Mouse (Mus musculus) ovary, postnatal 36 days (tissue): ENCODE data around the gene Cbarp.
A peak's percentile ranks its signal among the peaks of the same experiment; 100 is the strongest.

Experiments used
- DNase-seq: peaks from one replicate; pipeline ENCODE4 v3.0.0; 2022; ENCODE audit warnings: low spot score, mixed read lengths

Gene Cbarp

DNA sequence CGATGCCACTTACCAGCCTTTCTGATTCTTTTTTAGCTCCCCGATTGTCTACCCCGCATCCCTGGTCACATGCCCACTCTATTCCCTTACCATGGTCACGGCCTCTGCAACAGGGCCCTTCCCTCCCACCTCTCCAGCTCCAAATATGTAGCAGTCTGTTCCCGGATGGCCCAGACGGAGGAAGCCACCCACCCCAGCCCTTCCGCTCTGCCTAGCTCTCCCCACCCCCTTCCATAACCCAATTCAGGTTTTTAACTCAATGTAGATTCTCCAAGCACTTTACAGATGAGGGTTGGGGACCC, 16.1 kb upstream of the Cbarp start:
- no peak for DNase-seq

DNA sequence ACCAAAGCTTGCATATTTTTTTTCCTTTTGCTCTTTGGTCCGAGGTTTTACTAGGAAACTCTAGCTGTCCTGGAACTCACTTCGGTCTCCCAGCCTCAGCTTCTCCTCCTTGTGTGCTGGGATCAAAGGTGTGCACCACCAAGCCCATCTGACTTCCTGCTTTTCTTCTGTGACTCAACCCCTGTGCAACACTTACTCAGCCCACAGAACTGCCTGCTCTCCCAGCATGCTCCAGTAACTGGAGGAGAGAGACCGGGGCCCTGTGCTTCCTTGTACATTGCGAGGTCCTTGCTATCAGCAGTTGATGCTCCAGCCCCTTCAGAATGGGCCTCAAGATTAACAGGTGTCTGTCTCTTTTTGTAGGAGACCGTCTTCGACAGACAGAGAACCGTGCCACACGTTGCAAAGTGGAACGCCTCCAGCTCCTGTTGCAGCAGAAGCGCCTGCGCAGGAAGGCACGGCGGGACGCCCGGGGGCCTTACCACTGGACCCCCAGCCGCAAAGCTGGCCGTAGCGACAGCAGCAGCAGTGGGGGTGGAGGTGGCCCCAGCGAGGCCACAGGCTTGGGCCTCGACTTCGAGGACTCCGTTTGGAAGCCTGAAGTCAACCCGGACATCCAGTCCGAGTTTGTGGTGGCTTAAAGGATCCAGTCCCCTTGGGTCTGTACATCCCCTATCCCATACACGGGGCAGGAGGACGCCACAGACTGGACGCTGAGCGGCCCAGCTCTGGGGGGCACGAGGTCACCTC, 15.5 kb upstream of the Cbarp start:
- DNase-seq = no peak

DNA sequence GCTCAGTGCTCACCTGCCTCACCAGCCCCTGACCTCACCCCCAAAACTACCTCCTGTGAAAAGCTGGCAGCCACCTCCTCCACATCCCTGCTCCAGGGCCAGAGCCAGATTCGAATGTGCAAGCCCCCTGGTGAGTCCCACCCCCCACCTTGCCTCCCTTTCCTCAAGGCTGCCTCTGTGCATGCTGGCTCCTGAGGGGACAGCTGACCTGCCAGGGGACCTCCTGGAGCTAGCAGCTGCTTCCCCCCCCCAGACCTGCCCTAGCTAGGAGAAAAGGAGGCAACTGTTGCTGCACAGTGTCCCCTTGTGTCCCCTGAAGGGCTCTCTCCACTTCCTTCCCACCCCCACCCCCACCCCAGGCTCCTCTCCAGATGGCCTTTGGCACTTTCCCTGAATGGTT, 14.6 kb upstream of the Cbarp start:
- DNase-seq = no peak

DNA sequence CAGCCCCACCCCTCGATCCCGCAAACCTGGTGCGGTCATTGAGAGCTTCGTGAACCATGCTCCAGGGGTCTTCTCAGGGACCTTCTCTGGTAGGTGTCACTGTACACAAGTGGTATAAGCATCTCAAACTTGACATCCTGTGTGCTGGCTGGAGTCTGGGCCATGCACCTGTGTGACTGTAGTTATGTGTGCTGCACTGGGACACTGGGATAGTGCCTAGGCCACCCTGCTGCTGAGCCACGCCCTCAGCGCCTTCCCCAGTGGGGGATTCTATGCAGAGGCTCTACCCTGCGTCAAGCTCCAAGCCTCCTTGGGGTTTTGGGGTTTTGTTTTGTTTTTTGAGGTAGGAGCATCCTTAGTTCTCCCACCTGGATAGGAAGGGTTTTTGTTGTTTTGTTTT, 13.7 kb upstream of the Cbarp start:
- DNase-seq = no peak

DNA sequence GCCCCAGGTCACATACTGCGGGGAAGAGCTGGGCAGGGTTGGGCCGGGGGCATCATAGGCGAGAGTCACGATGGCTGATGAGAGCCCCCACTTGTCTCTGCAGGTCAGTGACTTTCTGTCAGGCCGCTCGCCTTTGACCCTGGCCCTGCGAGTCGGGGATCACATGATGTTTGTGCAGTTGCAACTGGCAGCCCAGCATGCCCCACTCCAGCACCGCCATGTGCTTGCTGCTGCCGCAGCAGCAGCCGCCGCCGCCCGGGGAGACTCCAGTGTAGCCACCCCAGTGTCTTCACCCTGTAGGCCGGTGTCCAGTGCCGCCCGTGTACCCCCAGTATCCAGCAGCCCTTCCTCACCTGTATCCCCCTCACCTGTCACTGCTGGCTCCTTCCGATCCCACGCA, 13.1 kb upstream of the Cbarp start:
- DNase-seq = no peak

DNA sequence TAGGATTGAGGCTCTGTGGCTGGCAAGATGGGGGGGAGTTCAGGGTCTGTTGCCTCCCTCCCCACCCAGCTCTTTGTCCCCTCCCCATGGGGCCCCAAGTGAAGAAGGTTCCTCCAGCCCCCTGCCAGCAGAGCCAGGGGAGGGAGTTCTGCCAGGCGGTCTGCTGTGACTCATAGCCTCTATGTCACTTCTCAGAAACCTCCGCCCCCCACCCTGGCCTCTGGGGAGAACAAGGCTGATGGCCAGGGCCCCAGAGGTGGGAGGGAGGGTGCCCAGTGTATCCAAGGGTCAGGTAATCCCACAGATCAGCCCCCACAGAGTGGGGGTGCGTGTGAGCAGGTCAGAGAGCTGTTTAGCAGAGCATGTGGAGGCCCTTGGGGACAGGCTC, 12.2 kb upstream of the Cbarp start:
- DNase-seq = peak; percentile 56

DNA sequence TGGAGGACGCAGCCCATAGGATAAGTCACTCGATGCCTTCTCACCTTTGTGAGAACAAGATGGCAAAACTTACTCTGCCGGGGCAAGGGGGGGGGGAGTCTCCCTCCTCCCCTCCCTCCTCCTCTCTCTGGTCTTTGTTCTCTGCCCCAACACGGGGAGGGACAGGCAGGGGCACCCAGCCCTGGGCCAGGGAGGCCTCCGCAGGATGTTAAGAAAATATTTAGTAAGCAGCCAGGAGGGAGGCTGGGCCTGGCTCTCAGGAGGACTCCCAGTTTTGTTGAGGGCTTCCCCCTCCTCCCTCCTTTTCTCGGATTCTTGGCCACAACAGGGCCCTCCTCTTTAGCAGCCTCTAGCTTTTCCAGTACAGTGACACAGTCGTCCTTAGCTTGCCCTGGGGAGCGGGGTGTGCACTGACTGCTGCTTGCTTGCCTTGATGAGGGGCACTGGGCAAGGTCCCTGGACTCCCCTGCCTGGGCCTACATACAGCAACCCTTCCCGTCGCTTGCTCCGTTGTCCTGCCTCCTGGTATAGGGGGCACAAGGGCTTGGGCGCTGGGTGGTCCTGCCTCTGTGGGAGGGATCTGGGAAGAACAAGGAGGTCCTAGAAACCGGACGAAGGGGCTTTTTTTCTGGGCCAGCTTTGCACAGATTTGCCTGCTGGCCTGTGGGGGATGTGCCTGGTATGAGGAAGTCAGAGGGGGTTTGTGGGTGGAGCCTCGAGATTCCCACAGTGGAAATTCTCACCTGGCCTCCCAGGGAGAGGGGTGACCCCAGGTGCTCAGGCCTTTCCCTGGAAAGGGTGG, 11.6 kb upstream of the Cbarp start:
- DNase-seq = peak; percentile 61

DNA sequence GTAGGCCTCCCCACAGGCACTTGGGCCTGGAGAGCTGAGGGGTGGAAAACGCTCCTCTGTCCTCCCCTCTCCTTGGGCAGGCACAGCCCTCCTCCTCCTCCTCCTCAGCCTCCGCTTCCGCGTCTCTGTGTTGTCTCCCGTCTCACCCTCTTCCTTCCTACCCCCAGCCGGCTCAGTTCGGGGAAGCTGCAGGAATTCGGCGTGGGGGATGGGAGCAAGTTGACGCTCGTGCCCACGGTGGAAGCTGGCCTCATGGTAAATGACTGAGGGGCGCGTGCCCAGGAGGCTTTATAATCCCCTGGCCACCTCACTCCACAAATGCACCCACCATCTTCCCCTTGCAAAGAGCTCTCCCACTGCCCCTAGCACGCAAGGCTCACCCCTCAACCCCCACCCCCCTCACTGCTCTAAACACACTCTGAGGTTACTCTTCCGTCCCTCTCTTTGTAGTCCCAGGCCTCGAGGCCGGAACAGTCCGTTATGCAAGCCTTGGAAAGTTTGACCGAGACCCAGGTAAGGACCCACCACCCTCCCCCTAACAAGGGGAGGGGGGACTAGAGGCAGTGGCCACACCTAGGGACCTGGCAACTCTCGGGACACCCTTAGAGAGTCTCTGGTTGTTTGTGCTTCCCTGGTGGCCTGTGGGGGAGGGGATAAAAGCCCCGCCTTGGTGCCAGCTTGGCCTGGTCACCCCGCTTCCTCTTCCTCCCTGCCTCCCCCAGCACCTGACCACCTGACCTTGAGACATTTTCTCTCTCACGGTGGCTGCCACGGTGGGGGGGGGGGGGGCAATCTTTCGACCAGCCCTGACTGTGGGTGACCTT, 10.8 kb upstream of the Cbarp start:
- peak; percentile 70 for DNase-seq

DNA sequence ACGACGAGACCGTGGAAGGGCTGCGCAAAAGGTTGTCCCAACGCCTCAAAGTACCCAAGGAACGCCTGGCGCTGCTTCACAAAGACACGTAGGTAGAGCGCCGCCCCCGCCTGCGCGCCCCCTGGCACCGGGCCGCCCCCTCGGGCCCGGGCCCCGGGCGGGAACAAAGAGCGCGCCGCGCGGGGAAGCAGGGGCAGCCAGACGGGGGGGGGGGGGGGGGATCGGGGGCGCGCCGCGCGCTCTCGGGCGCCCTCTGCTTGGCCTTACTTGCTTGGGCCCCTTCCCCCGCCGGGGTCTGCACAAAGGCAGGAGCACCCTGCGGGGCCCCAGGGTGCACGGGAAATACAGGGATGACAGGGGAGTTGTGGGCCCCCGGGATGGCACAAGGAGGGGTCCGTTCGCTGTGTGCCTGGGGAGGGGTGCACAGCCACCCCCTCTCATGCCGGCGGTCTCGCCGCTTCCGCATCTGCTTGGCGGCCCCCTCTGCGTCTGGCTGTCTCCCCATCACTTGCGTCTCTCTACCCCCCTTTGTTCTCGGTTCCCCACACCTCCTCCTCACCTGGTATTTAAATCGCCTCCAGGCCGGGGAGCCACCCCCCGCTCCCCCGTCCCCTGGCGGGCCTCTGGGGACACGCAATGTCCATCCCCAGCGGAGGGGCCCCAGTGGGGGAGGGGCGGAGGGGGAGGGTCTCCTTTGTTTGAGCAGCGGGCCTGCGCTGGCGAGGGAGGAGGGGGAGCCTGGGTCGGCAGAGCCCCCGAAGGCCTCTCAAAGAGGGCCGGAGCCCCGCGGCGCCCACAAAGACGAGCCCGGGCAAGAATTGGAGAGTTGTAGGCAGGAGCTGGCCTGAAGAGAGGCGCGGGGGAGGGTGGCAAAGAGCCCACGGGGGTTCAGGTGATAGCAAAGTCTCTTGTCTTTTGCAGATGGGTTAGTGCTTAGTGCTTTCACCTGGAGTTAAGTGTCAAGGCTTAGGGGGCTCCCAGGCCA, 9.9 kb upstream of the Cbarp start:
- peak; percentile 66 for DNase-seq

DNA sequence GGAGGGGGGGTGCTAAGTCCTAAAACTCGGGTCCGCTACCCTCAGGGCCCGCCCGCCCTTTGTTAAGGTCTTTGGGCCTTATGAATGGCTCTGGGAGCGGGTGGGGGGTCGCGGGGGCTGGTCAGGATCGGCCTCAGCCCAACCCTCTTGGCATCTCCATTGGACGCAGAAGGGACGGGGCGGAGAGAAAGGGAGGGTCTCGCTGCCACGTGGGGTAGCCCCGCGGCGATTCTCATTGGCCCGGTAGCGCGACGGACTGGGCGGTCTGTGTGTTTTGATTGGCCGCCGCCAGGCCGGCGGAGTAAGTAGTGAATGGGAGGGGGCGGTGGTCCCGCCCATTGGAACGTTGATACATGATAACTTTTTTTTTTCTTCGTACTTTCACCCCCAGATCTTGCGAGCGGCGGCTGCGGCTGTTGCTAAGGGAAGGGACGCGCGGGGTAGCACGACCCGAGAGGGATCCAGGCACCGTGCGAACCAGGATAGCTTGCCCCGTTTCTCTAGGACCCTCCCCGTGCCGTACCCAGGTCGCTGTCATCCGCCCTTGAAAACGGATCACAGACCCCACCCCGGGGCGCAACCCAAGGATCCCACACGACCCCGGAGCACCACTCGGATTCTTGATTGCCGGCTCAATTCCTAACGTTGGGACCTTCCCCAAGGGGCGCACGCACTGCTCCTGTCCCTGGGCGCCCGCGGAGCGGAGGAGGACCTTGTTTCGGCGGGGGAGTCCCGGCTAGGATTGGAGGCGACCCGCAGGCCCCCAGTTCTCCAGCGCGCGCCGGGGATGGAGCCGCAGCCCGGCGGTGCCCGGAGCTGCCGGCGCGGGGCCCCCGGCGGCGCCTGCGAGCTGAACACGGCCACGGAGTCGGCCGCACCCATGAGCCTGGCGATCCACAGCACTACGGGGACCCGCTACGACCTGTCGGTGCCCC, 8.9 kb upstream of the Cbarp start:
- peak; percentile 98 for DNase-seq

DNA sequence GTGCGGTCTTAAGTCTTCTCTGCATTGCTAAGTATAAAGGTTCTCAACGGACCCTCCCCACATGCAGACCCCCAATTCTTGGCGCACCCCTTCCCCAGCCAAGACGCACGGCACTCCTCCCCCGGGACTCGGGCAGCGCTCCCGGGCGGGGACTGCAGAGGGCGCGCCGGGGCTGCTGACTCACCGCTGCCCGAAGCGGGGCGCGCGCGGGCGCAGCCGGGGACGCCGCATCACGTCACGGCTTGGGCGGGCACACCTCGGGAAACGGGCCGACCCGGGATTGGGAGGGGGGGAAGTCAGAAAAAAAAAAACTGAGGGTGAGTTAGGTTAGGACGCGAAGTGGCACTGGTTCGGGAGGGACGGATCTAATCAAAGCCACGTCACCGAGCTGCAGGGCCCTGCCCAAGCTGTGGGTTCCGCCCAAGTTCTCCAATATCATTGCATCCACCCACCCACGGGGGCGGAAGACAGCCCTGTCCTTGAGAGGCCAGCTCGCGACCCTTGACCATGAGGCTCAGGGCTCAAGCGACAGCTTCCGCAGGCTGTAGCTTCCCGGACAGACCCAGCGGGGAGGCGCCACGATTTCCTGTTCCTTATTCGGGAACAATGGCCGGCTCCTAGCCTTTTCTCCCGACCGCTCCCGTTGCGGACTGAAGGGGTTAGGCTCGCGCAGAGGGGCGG, 8.1 kb upstream of the Cbarp start:
- DNase-seq = peak; percentile 96

DNA sequence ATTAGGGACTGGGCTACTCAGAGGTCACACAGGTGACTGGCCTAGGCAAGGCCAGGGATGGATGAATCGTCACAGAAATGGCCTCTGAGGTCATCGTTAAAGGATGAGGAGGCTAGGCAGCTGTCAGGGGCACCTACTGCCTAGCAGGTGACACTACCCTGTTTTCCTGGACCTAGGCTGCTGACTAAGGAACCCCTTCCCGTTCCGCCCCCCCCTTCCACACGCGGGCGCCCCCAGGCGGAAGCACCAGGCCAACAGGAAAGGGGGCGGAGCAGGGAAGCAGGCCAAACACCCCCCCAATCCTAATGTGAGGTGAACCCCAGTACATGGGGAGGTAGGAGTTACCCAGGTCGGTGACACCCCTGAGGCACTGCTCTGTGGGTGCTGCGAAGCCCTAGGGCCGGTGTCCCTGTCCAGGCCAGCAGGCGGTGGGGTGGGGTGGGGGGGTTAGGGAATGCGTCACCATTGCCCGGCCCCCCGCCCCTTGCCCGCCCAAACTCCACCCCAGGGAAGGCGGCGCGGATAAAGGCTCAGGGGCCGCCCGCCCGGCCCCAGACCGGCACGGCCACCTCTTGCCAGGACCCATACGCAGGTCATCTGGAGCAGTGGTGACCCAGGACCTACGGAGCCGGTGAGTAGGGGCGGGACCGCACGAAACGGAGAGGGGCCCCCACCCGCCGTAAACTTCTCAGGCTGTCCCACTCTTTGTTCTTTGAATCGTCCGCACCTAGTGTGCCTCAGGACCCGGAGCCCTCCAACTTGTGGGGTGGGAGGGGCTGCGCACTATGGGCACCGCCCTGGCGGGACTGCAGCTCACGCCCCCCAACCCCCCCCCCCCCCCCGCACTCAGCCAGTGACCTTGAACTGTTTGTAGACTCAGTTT, 7.3 kb upstream of the Cbarp start, which contains the start of gene Midn:
Midn (plus strand) TSS at position 554 of the 883 bp plus-strand sequence.
- peak; percentile 87 for DNase-seq

DNA sequence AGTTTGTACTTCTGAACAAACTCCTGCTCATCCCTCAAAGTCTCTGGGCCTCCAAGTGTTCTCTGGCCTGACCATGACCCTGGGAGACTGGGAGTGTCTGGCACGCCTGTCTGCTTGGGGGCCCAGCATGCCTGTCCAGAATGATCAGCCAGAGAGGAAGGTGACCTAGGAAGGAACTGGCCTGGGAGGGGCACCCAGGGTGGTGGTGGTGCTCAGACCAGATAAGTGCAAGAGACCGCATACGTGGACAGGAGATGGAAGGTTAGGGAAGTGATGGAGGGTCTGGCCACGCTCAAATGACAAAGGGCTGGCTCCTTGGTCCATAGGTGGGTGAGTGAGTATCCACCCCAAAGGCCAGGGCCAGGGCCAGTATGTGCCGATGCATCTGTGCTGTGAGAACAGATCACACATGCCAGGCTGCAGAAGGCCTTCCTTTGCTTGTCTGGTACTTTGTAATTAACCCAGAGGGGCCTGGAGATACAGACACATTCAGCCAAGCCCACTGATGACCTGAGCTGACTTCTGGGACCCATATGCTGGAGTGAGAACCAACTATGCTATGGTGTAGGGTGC, 6.6 kb upstream of the Cbarp start:
- no peak for DNase-seq

DNA sequence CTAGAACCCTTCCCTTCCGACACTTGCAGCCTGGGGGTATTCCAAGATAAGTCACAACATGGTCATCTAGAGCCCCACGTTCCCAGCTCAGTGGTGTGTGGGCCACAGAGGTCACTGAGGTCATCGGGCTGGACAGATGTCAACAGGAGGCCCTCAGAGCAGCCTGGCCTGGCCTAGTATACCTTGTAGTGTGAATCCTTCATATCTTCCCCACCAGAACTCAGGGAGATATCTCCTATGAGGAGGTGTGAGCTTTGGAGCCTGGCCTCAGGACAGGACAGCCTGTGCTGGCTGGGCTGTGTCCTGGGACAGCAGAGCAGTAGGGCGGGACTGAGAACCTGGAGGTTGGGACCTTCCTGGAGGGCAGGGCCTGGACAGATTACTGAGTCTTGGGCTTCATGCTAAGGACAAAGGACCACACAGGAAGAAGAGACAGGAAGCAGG, 6.0 kb upstream of the Cbarp start:
- no peak for DNase-seq

DNA sequence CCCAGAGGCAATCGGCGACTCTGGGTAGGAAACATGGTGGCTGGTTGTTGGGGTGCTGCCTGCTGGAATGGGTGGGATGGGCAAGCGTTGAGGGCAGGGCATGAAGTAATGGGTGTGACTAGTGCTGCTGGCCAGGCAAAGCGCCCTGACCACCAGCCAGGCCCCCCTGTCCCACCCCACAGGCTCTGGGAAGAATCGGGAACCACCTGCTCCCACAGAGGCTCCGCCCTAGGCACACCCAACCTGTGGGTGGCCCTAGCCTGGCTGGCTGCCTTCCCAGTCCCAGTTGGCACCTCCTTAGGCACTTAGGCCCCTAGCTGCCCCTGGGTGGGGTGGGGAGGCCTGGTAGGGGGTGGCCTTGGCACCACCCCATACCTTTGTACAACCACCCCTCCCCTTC, 5.3 kb upstream of the Cbarp start:
- DNase-seq = peak; percentile 61

DNA sequence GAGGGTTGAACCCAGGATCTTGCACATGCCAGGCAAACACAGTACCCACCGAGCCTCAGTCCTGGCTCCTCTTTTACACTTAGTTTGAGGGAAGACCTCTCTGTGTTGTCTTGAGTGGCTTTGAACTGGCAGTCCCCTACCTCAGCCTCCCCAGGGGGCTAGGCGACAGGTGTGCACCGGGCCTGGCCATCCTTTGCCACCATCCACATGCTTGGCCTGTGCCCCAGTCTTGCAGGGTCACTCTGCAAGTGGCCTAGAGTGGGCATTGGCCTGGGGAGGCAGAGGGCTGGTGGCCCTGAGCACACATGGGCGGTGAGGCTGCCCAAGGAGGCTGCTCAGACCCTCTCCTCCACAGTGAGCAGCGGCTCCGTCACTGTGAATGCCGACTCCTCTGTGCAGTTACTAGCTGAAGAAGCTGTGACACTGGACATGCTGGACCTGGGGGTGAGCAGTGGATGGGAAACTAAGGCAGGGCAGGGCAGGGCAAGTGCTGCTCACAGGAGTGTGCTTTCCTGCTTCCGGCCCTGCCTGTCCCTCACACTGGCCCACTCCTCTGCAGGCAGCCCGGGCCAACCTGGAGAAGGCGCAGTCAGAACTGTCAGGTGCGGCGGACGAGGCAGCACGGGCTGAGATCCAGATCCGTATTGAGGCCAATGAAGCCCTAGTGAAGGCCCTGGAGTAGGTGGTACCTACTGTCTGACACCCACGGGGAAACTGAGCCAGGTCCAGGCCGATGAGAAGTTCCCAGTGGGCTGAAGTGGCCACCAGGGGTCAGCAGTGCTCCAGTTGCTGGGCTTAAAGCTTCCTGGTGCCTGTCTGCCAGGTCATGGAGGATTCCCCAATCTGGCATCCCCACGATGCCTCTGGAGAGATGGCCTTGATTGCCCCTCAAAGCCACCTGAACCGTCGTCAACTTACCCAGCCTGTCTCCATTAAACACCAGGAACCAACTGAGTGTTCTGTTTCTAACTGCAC, 4.5 kb upstream of the Cbarp start:
- peak; percentile 74 for DNase-seq

DNA sequence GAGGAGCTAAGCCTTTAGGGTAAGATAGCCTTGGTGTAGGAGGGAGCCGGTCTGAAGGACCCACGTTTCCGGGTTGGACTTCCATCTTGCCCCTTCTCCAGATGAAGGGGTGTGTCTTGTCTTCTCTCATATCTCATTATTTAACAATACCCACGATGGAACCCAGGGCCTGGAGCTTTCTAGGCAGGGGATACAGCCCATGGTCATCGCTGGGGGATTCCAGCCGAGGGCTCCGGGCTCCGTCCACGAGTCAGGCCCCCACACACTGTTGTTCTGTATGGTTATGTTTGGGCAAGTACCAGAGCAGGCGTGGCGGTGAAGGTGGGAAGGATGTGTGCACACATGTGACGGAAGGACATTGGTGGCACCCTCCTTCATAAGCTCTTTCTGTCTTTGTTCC, 3.5 kb upstream of the Cbarp start:
- no peak for DNase-seq
